Mouse (Mus musculus): ENCODE data around the gene Slc25a21. TPM values are rescaled to one million over a fixed set of nuclear protein-coding genes. Genes with fewer than 3 reads are reported as not detected.

The Slc25a21 gene
- polyA plus RNA-seq, 1 experiment from 2014 or later: 0.27 TPM

DNA sequence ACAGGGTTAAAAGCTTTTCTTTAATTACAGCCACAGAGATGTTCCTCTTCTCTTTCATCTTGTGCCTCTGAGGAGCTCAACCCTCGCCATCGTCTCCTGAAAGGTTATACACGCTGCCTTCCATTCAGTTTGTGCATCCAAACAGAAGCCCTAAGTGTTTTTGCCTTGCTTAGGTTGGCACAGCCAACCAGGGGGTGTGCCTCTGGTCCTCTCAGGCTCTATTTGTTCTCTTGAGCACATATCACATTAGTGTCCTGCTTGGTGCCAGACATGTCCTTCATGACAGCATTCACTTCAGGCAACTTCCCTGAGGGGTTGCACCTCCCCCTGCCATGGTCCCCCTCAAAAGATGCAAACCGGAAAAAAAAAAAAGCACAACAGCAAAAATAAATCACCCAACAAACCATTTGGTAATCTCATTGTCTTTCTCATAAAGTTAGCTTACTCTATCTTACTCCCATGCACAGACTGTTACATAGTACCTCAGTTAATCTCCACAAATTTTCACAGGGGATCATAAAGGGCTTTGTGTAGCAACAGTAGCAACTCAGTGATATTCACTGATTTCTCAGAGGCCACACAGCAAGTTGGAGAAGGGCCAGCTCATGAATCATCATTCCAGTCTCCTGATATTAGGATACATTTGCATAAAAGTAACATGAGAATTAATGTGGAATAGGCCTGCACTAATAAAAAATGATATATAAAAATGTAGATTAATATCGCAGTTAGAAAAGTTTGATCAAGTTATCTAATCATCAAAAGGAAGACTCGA, 398.4 kb downstream of the Slc25a21 start:
- Histone ChIP-seq H3K9me3 (ENCODE audit: control insufficient read depth, low read length) (no peaks in the 10 kb centered on the region), H3K9ac (ENCODE audit: low read length) (no peak overlapping the region), H3K4me2 (ENCODE audit: low read length) (no peak overlapping the region), H3K4me3 (ENCODE audit: control insufficient read depth in 1 of 2, insufficient read depth in 1 of 2, low read depth in 1 of 2, low read length in 2 of 2) (no peak overlapping the region), H3K27ac (replicated peaks in 1 of 2; ENCODE audit: control insufficient read depth in 1 of 2, insufficient read depth in 1 of 2, low read depth in 2 of 2, low read length in 2 of 2) (no peak overlapping the region), H3K36me3 (ENCODE audit: control insufficient read depth, insufficient read depth, low read length) (no peaks in the 10 kb centered on the region), H3K4me1 (ENCODE audit: control insufficient read depth in 2 of 2, insufficient read depth in 2 of 2, low read length in 2 of 2) (no peaks in the 10 kb centered on the region), H3K27me3 (ENCODE audit: control insufficient read depth, insufficient read depth, low read length) (no peaks in the 10 kb centered on the region)
- 74% methylated on average over 6 of the region's 6 CpGs for WGBS
- ATAC-seq (ENCODE audit: insufficient number of reproducible peaks, insufficient read depth, low FRiP score, low read depth): no peak

DNA sequence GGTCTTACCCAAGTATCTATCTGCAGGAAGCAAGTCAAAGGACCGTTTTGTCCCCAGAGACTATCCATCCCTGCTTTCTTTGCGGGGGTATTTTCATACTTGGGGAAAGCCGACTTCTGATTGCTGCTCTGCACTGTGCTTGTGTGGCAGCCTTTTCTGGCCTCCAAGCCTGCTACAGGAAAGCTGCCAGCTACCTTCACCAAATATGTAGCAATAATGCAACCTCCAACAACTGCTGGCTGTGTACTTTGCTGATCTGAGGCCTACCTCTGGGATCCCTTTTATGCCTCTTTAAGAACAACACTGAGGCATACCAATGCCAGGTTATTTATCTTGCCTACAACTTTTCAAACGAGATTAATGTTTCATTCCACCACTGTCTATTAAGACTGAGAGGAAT, 408.0 kb downstream of the Slc25a21 start:
- Histone ChIP-seq H3K4me3 (ENCODE audit: control insufficient read depth in 1 of 2, insufficient read depth in 1 of 2, low read depth in 1 of 2, low read length in 2 of 2) (no peak overlapping the region), H3K4me2 (ENCODE audit: low read length) (no peak overlapping the region), H3K27me3 (ENCODE audit: control insufficient read depth, insufficient read depth, low read length) (no peaks in the 10 kb centered on the region), H3K9me3 (ENCODE audit: control insufficient read depth, low read length) (no peaks in the 10 kb centered on the region), H3K27ac (replicated peaks in 1 of 2; ENCODE audit: control insufficient read depth in 1 of 2, insufficient read depth in 1 of 2, low read depth in 2 of 2, low read length in 2 of 2) (no peak overlapping the region), H3K9ac (ENCODE audit: low read length) (no peak overlapping the region), H3K4me1 (ENCODE audit: control insufficient read depth in 2 of 2, insufficient read depth in 2 of 2, low read length in 2 of 2) (no peaks in the 10 kb centered on the region), H3K36me3 (ENCODE audit: control insufficient read depth, insufficient read depth, low read length) (no peaks in the 10 kb centered on the region)
- WGBS: 57% methylated on average over 4 of the region's 4 CpGs
- no peak for ATAC-seq (ENCODE audit: insufficient number of reproducible peaks, insufficient read depth, low FRiP score, low read depth)

DNA sequence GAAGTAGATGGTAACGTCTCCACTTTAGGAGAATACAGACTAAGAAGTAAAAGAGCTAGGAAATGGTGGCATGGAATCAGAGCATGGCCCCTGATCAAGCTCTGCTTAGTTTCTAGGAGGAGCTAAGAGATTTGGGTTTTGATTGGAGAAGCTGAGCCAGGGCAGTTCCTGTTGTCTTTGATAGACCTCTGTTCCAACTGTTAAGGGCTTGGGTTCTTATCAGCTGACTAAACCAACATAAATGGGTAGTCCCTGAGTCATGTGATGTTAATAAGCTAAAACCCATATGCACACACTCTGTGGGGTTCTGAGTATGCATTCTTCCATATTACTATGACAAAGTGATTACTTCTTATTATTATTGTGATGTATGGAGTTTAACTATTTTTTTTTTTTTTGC, 412.0 kb downstream of the Slc25a21 start:
- H3K4me2 ChIP-seq (ENCODE audit: low read length): no peak overlapping the region
- no peak overlapping the region for H3K27ac ChIP-seq (replicated peaks in 1 of 2; ENCODE audit: control insufficient read depth in 1 of 2, insufficient read depth in 1 of 2, low read depth in 2 of 2, low read length in 2 of 2)
- 69% methylated on average over 1 of the region's 1 CpGs for WGBS
- no peaks in the 10 kb centered on the region for H3K27me3 ChIP-seq (ENCODE audit: control insufficient read depth, insufficient read depth, low read length)
- H3K9ac ChIP-seq (ENCODE audit: low read length): no peak overlapping the region
- no peak for ATAC-seq (ENCODE audit: insufficient number of reproducible peaks, insufficient read depth, low FRiP score, low read depth)
- H3K4me1 ChIP-seq (ENCODE audit: control insufficient read depth in 2 of 2, insufficient read depth in 2 of 2, low read length in 2 of 2): no peaks in the 10 kb centered on the region
- no peaks in the 10 kb centered on the region for H3K36me3 ChIP-seq (ENCODE audit: control insufficient read depth, insufficient read depth, low read length)
- no peaks in the 10 kb centered on the region for H3K9me3 ChIP-seq (ENCODE audit: control insufficient read depth, low read length)
- H3K4me3 ChIP-seq (ENCODE audit: control insufficient read depth in 1 of 2, insufficient read depth in 1 of 2, low read depth in 1 of 2, low read length in 2 of 2): no peak overlapping the region

DNA sequence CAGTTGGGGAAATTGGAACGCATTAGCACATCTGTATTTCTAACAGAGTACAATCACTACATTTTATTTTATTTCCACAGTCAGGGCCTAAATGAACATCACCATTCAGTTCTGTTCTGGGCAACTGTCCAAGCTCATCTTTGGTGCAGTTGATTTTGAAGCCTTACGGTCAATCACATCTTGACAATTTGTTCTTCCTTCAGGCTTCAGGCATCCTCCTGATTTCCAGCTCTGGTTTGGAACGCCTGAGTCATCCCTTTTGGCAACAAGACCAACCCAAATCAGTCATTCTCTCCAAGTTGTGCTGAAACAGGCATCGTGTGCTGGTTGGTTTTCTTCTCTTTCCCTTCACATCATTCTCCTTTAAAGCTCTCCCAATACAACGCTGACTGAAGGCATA, 416.1 kb downstream of the Slc25a21 start:
- no peak for ATAC-seq (ENCODE audit: insufficient number of reproducible peaks, insufficient read depth, low FRiP score, low read depth)
- WGBS: 64% methylated on average over 5 of the region's 5 CpGs

DNA sequence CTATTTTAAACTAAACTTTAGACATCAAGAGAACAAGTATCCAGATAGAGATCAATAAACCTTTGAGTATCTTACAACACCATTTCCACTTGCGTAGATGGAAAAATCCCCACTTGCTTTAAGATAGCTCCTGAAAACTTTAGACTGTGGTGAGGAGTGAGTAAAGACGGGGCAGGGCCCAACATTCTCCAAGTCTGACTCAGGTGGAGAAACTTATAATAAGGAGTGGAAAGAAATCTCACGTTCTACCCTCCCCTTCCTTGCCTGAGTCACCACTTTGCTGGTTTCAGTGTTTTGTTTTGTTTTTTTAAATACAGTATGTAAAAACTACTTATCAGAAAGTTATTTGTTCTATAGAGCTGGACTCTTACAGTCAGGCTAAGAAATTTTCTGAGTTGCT, 417.7 kb downstream of the Slc25a21 start:
- Histone ChIP-seq H3K9ac (ENCODE audit: low read length) (no peak overlapping the region), H3K27ac (replicated peaks in 1 of 2; ENCODE audit: control insufficient read depth in 1 of 2, insufficient read depth in 1 of 2, low read depth in 2 of 2, low read length in 2 of 2) (no peak overlapping the region), H3K27me3 (ENCODE audit: control insufficient read depth, insufficient read depth, low read length) (no peaks in the 10 kb centered on the region), H3K9me3 (ENCODE audit: control insufficient read depth, low read length) (no peaks in the 10 kb centered on the region), H3K36me3 (ENCODE audit: control insufficient read depth, insufficient read depth, low read length) (no peaks in the 10 kb centered on the region), H3K4me3 (ENCODE audit: control insufficient read depth in 1 of 2, insufficient read depth in 1 of 2, low read depth in 1 of 2, low read length in 2 of 2) (no peak overlapping the region), H3K4me1 (ENCODE audit: control insufficient read depth in 2 of 2, insufficient read depth in 2 of 2, low read length in 2 of 2) (no peaks in the 10 kb centered on the region), H3K4me2 (ENCODE audit: low read length) (no peak overlapping the region)
- ATAC-seq (ENCODE audit: insufficient number of reproducible peaks, insufficient read depth, low FRiP score, low read depth): no peak
- 58% methylated on average over 3 of the region's 3 CpGs for WGBS

More for the DNA sequence above, 416.1 kb downstream of the Slc25a21 start:
- no peaks in the 10 kb centered on the region for H3K36me3 ChIP-seq (ENCODE audit: control insufficient read depth, insufficient read depth, low read length)
- H3K27ac ChIP-seq (replicated peaks in 1 of 2; ENCODE audit: control insufficient read depth in 1 of 2, insufficient read depth in 1 of 2, low read depth in 2 of 2, low read length in 2 of 2): no peak overlapping the region
- H3K4me2 ChIP-seq (ENCODE audit: low read length): no peak overlapping the region
- H3K9ac ChIP-seq (ENCODE audit: low read length): no peak overlapping the region
- H3K4me3 ChIP-seq (ENCODE audit: control insufficient read depth in 1 of 2, insufficient read depth in 1 of 2, low read depth in 1 of 2, low read length in 2 of 2): no peak overlapping the region
- no peaks in the 10 kb centered on the region for H3K4me1 ChIP-seq (ENCODE audit: control insufficient read depth in 2 of 2, insufficient read depth in 2 of 2, low read length in 2 of 2)
- H3K27me3 ChIP-seq (ENCODE audit: control insufficient read depth, insufficient read depth, low read length): no peaks in the 10 kb centered on the region
- no peaks in the 10 kb centered on the region for H3K9me3 ChIP-seq (ENCODE audit: control insufficient read depth, low read length)

DNA sequence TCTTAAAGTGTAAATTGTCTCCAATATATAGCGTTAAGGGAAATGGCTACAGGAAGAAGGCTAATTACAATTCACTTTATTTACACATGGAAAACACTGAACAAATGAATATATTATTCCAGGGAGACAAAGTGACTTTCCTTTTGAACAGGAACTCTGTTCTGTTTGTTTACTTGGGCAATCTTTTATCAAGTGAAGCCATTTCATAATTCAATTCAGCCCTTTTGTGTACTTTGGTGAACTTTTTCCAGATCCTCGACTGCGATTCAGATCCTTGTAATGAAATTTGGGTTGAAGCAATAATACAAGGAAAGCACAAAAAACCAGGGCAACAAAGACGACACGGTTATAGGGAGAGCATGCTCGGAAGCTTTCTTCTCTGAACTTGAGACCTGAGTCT, 423.3 kb downstream of the Slc25a21 start:
- Histone ChIP-seq H3K27ac (replicated peaks in 1 of 2; ENCODE audit: control insufficient read depth in 1 of 2, insufficient read depth in 1 of 2, low read depth in 2 of 2, low read length in 2 of 2) (no peak overlapping the region), H3K4me3 (ENCODE audit: control insufficient read depth in 1 of 2, insufficient read depth in 1 of 2, low read depth in 1 of 2, low read length in 2 of 2) (no peak overlapping the region), H3K9me3 (ENCODE audit: control insufficient read depth, low read length) (no peaks in the 10 kb centered on the region), H3K4me1 (ENCODE audit: control insufficient read depth in 2 of 2, insufficient read depth in 2 of 2, low read length in 2 of 2) (no peaks in the 10 kb centered on the region), H3K9ac (ENCODE audit: low read length) (no peak overlapping the region), H3K4me2 (ENCODE audit: low read length) (no peak overlapping the region), H3K27me3 (ENCODE audit: control insufficient read depth, insufficient read depth, low read length) (no peaks in the 10 kb centered on the region), H3K36me3 (ENCODE audit: control insufficient read depth, insufficient read depth, low read length) (no peaks in the 10 kb centered on the region)
- no peak for ATAC-seq (ENCODE audit: insufficient number of reproducible peaks, insufficient read depth, low FRiP score, low read depth)
- WGBS: 75% methylated on average over 6 of the region's 6 CpGs

DNA sequence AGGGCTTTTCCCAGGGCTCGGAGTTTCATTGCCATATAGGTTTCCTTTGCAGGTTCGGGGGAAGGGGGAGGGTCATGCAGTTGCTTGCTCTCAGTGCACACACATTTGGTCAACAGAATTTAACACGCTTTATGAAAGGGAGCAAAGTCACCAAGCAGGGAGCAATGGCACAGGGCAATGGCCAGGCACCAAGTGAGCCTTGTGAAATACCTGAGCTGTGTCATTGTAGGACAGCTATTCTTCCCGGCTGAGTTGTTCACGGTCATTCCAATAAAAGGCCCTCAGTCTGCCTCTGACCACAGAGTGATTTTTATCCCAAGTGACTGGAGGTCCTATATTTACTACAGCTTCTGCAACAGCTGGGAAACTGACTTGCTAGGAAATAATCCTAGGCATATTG, 427.9 kb downstream of the Slc25a21 start:
- Histone ChIP-seq H3K4me3 (ENCODE audit: control insufficient read depth in 1 of 2, insufficient read depth in 1 of 2, low read depth in 1 of 2, low read length in 2 of 2) (no peak overlapping the region), H3K27me3 (ENCODE audit: control insufficient read depth, insufficient read depth, low read length) (no peaks in the 10 kb centered on the region), H3K4me1 (ENCODE audit: control insufficient read depth in 2 of 2, insufficient read depth in 2 of 2, low read length in 2 of 2) (no peaks in the 10 kb centered on the region), H3K36me3 (ENCODE audit: control insufficient read depth, insufficient read depth, low read length) (no peaks in the 10 kb centered on the region), H3K4me2 (ENCODE audit: low read length) (no peak overlapping the region), H3K9me3 (ENCODE audit: control insufficient read depth, low read length) (no peaks in the 10 kb centered on the region), H3K9ac (ENCODE audit: low read length) (no peak overlapping the region), H3K27ac (replicated peaks in 1 of 2; ENCODE audit: control insufficient read depth in 1 of 2, insufficient read depth in 1 of 2, low read depth in 2 of 2, low read length in 2 of 2) (no peak overlapping the region)
- WGBS: 77% methylated on average over 5 of the region's 5 CpGs
- no peak for ATAC-seq (ENCODE audit: insufficient number of reproducible peaks, insufficient read depth, low FRiP score, low read depth)

DNA sequence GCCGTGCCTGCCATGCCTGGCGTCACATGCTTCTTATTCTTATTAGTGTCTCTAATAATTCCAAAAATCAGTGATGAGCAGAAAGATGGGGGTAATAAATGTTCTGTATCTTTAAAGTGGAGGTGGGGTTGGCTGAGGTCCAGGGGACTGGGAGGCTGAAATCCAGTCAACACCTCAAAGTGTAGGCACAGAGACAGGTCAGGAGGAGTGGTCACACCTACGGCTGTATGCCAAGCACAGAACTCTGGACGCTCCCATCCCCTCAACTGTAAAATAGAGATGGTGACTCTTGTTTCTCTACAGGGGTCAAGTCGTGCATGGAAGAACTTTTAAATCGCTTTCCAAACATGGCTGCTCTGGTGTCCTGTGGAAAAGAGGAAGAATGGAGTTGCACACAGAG, 429.8 kb downstream of the Slc25a21 start:
- Histone ChIP-seq H3K9me3 (ENCODE audit: control insufficient read depth, low read length) (no peaks in the 10 kb centered on the region), H3K4me1 (ENCODE audit: control insufficient read depth in 2 of 2, insufficient read depth in 2 of 2, low read length in 2 of 2) (no peaks in the 10 kb centered on the region), H3K27ac (replicated peaks in 1 of 2; ENCODE audit: control insufficient read depth in 1 of 2, insufficient read depth in 1 of 2, low read depth in 2 of 2, low read length in 2 of 2) (no peak overlapping the region), H3K36me3 (ENCODE audit: control insufficient read depth, insufficient read depth, low read length) (no peaks in the 10 kb centered on the region), H3K27me3 (ENCODE audit: control insufficient read depth, insufficient read depth, low read length) (no peaks in the 10 kb centered on the region), H3K4me3 (ENCODE audit: control insufficient read depth in 1 of 2, insufficient read depth in 1 of 2, low read depth in 1 of 2, low read length in 2 of 2) (no peak overlapping the region), H3K9ac (ENCODE audit: low read length) (no peak overlapping the region), H3K4me2 (ENCODE audit: low read length) (no peak overlapping the region)
- ATAC-seq (ENCODE audit: insufficient number of reproducible peaks, insufficient read depth, low FRiP score, low read depth): no peak
- WGBS: 62% methylated on average over 6 of the region's 6 CpGs

Data from heart, embryonic 14.5 days (tissue).